Mouse (Mus musculus) MEL (cell line): ENCODE data around the gene Pcx.

Experiments used
- CTCF ChIP-seq, 3 experiments: IDR thresholded peaks in 2 of 3; conservative IDR thresholded peaks in 1 of 3; 2 replicates each; pipeline ENCODE4 v1.5.1; 2011 to 2012; ENCODE audit warnings: low read length in 3 of 3, low read depth in 2 of 3, mild to moderate bottlenecking in 2 of 3, improper control_type of control experiment in 1 of 3, inconsistent platforms in 1 of 3, mixed read lengths in 1 of 3, moderate library complexity in 1 of 3; ENCODE audit not compliant: control insufficient read depth in 1 of 3, insufficient read depth in 1 of 3, poor library complexity in 1 of 3, severe bottlenecking in 1 of 3
- EP300 ChIP-seq, 2 experiments: IDR thresholded peaks; 2 replicates each; pipeline ENCODE4 v1.6.1; 2011; ENCODE audit warnings: improper control_type of control experiment in 2 of 2, low read length in 2 of 2, low read depth in 1 of 2, mild to moderate bottlenecking in 1 of 2
- POLR2A ChIP-seq, 2 experiments: IDR thresholded peaks; 2 replicates each; pipeline ENCODE4 v1.6.1; 2011 to 2012; ENCODE audit warnings: low read length in 2 of 2, mild to moderate bottlenecking in 2 of 2, control low read depth in 1 of 2, improper control_type of control experiment in 1 of 2, low read depth in 1 of 2, moderate library complexity in 1 of 2; ENCODE audit not compliant: control insufficient read depth in 1 of 2, insufficient read depth in 1 of 2, poor library complexity in 1 of 2

DNA sequence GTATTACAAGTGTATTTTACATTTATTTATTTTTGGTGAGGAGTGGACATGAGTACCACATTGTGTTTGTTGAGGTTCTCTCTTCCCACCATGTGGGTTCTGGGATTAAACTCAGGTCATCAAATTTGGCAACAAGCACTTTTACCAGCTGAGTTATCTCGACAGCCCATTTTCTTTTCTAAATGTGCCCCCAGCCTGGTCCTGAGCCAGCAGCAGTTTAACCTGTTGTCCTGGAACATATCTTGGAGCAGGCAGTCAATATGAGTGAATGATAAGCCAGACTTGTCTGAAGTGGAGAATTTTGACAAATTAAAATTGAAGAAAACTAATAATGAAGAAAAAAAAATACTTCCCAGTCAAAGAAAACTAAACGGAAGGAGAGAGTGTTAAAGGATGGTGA, 85.8 kb downstream of the Pcx start:
- no peak for TF ChIP-seq CTCF (IDR thresholded peaks at IDR 0.05 in 2 of 3, conservative IDR thresholded peaks at IDR 0.05 in 1 of 3; ENCODE audit: control insufficient read depth in 1 of 3, insufficient read depth in 1 of 3, low read depth in 2 of 3, low read length in 3 of 3, poor library complexity in 1 of 3, severe bottlenecking in 1 of 3)
- no peak for TF ChIP-seq POLR2A (IDR thresholded peaks at IDR 0.05; ENCODE audit: control insufficient read depth in 1 of 2, insufficient read depth in 1 of 2, low read depth in 1 of 2, low read length in 2 of 2, poor library complexity in 1 of 2)
- TF ChIP-seq EP300 (IDR thresholded peaks at IDR 0.05; ENCODE audit: low read depth in 1 of 2, low read length in 2 of 2): peak in 1 of 2 experiments; percentile 13; a peak in 1 of 4 replicates
